Comparison of ENCODE assay signal across 7 mouse cellular contexts in genomic region chr5:30072377-30072776, GRCm38 (mm10). TPM values are rescaled to one million over a fixed set of nuclear protein-coding genes. Genes with fewer than 3 reads are reported as not detected.
DNase-seq lines count a peak whose midpoint lies in the region; ATAC-seq and TF ChIP-seq lines count a peak whose summit lies in the region.

No protein-coding gene starts in this region.

- H3K4me3 ChIP-seq in spleen, adult 2 months (ENCODE audit: extremely low read depth, insufficient read depth, insufficient read length) = peak overlapping the region; percentile 4; the same call in 1 of the 2 replicates
- H3K4me3 ChIP-seq in forebrain, embryonic 11.5 days (ENCODE audit: low read depth, low read length) = peak overlapping the region; percentile 78
- peak overlapping the region; percentile 89 for H3K4me3 ChIP-seq in liver, embryonic 12.5 days

- peak overlapping the region; percentile 86 for H3K9ac ChIP-seq in forebrain, embryonic 11.5 days (ENCODE audit: low read length)
- H3K9ac ChIP-seq in liver, embryonic 12.5 days = peak overlapping the region; percentile 91

- DNase-seq in spleen, adult 2 months (ENCODE audit: low read depth in 1 of 2, low spot score in 2 of 2) = no peak
- DNase-seq in spleen, postnatal 4 days (ENCODE audit: low spot score in 2 of 2) = no peak
- DNase-seq in forebrain, embryonic 11.5 days (ENCODE audit: low spot score) = no peak
- DNase-seq in urinary bladder, postnatal 14 days (ENCODE audit: low spot score) = no peak
- DNase-seq in spleen, adult 18-20 months = no peak
- DNase-seq in urinary bladder, postnatal 25 days (ENCODE audit: low spot score) = no peak

- H3K9me3 ChIP-seq in forebrain, embryonic 11.5 days (ENCODE audit: control insufficient read depth, low read length) = no peaks in the 10 kb centered on the region
- H3K9me3 ChIP-seq in liver, embryonic 12.5 days (replicated peaks) = no peaks in the 10 kb centered on the region

- no peak for ATAC-seq in forebrain, embryonic 11.5 days (replicated peaks; ENCODE audit: low FRiP score)
- ATAC-seq in liver, embryonic 12.5 days = peak; percentile 24; the same call in 1 of the 2 replicates

- H3K4me2 ChIP-seq in forebrain, embryonic 11.5 days (ENCODE audit: low read depth, low read length, severe bottlenecking) = peak overlapping the region; percentile 52
- peak overlapping the region; percentile 76 for H3K4me2 ChIP-seq in liver, embryonic 12.5 days

- H3K36me3 ChIP-seq in spleen, adult 2 months (ENCODE audit: control insufficient read depth, insufficient read depth, low read length) = no peaks in the 10 kb centered on the region; the same call in 1 of the 2 replicates
- H3K36me3 ChIP-seq in forebrain, embryonic 11.5 days (ENCODE audit: control insufficient read depth, insufficient read depth, low read length) = peaks cover 4% of the 10 kb centered on the region; the same call in 1 of the 2 replicates
- H3K36me3 ChIP-seq in liver, embryonic 12.5 days = peaks cover 47% of the 10 kb centered on the region

- H3K4me1 ChIP-seq in spleen, adult 2 months (ENCODE audit: control insufficient read depth, insufficient read depth, insufficient read length) = peaks cover 5% of the 10 kb centered on the region; the same call in 1 of the 2 replicates
- no peaks in the 10 kb centered on the region for H3K4me1 ChIP-seq in forebrain, embryonic 11.5 days (replicated peaks; ENCODE audit: control insufficient read depth, insufficient read depth, low read length)
- H3K4me1 ChIP-seq in liver, embryonic 12.5 days = peaks cover 21% of the 10 kb centered on the region

- no peaks in the 10 kb centered on the region for H3K27me3 ChIP-seq in spleen, adult 2 months (ENCODE audit: control insufficient read depth, insufficient read depth, low read length)
- no peaks in the 10 kb centered on the region for H3K27me3 ChIP-seq in forebrain, embryonic 11.5 days (ENCODE audit: control insufficient read depth, insufficient read depth, low read length)
- no peaks in the 10 kb centered on the region for H3K27me3 ChIP-seq in liver, embryonic 12.5 days (replicated peaks)

- TF ChIP-seq POLR2A in spleen, adult 2 months (IDR thresholded peaks at IDR 0.05; ENCODE audit: low read depth, low read length) = no peak

- no peak for TF ChIP-seq CTCF in spleen, adult 2 months (IDR thresholded peaks at IDR 0.05; ENCODE audit: extremely low read depth, insufficient read depth, insufficient read length, insufficient replicate concordance)

- H3K27ac ChIP-seq in spleen, adult 2 months (ENCODE audit: insufficient read depth, low read length) = no peak overlapping the region
- no peak overlapping the region for H3K27ac ChIP-seq in forebrain, embryonic 11.5 days (ENCODE audit: low read depth, low read length)
- peak overlapping the region; percentile 46; the same call in 1 of the 2 replicates for H3K27ac ChIP-seq in liver, embryonic 12.5 days

- WGBS in spleen, adult 2 months = 54% methylated on average over 3 of the region's 3 CpGs
- WGBS in forebrain, embryonic 11.5 days = 61% methylated on average over 3 of the region's 3 CpGs
- 28% methylated on average over 3 of the region's 3 CpGs for WGBS in liver, embryonic 12.5 days (ENCODE audit: insufficient replicate concordance)

RNA-seq across cellular contexts. Expression of gene Tyms, which starts 1.0 kb away (rescaled TPM):
- polyA plus RNA-seq in spleen, adult 2 months (2012; rRNA removed) = 23.9 and 30.0 TPM in 2 replicates
- polyA plus RNA-seq in forebrain, embryonic 11.5 days (2014; fragmentation: Nextera tagmentation; extraction: Ambion mirVana) = 303 and 309 TPM in 2 replicates
- 278 and 289 TPM in 2 replicates for polyA plus RNA-seq in liver, embryonic 12.5 days (2016; fragmentation: Nextera tagmentation; extraction: Ambion mirVana)

RNA-seq across cellular contexts. Expression of gene Garem2, which starts 32.6 kb away (rescaled TPM):
- not detected in 2 replicates for polyA plus RNA-seq in spleen, adult 2 months (2012; rRNA removed)
- 17.2 and 19.8 TPM in 2 replicates for polyA plus RNA-seq in forebrain, embryonic 11.5 days (2014; fragmentation: Nextera tagmentation; extraction: Ambion mirVana)
- polyA plus RNA-seq in liver, embryonic 12.5 days (2016; fragmentation: Nextera tagmentation; extraction: Ambion mirVana) = 0.08 and 0.12 TPM in 2 replicates

RNA-seq across cellular contexts. Expression of gene 3110082J24Rik, which starts 33.5 kb away (rescaled TPM):
- polyA plus RNA-seq in spleen, adult 2 months (2012; rRNA removed) = not detected in 2 replicates
- 3.6 and 4.7 TPM in 2 replicates for polyA plus RNA-seq in forebrain, embryonic 11.5 days (2014; fragmentation: Nextera tagmentation; extraction: Ambion mirVana)
- not detected in 2 replicates for polyA plus RNA-seq in liver, embryonic 12.5 days (2016; fragmentation: Nextera tagmentation; extraction: Ambion mirVana)

RNA-seq across cellular contexts. Expression of gene Il6, which starts 59.5 kb away (rescaled TPM):
- not detected in 2 replicates for polyA plus RNA-seq in spleen, adult 2 months (2012; rRNA removed)
- not detected in 2 replicates for polyA plus RNA-seq in forebrain, embryonic 11.5 days (2014; fragmentation: Nextera tagmentation; extraction: Ambion mirVana)
- 0.11 and 0.22 TPM in 2 replicates for polyA plus RNA-seq in liver, embryonic 12.5 days (2016; fragmentation: Nextera tagmentation; extraction: Ambion mirVana)

Comparison
In these comparisons a context has a peak if more than half of its experiments do, and no peak if none do; other contexts are left out.
1. H3K4me3 ChIP-seq: peak in every context shown above with its lines; median percentile 89 in liver, embryonic 12.5 days; 78 in forebrain, embryonic 11.5 days; 4 in spleen, adult 2 months.
2. RNA of gene Garem2, which starts 32.6 kb away (polyA plus RNA-seq): 17.2 to 19.8 TPM in forebrain, embryonic 11.5 days; 0.08 to 0.12 TPM in liver, embryonic 12.5 days and not detected in spleen, adult 2 months; every median in the first group is over 10 times any median in the second.